Mouse (Mus musculus): Measurements from ENCODE around the gene Rab44.
"Not testable (repeated sequence)": the region's sequence is repeated elsewhere in the genome, so short reads cannot be mapped to it uniquely, and the experiment has no call there.

DNA sequence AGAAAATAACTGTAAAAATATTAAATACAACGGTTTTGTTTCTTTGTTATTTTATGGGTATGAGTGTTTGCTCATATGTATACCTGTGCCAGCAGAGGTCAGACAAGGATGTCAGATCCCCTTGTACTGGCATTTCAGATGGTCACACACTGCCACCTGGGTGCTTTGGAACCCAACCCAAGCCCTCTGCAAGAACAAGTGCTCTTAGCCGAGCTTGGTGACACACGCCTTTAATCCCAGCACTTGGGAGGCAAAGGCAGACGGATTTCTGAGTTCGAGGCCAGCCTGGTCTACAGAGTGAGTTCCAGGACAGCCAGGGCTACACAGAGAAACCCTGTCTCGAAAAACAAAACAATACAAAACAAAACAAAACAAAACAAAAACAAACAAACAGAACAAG lies 3.6 kb upstream of the Rab44 start:
- TF ChIP-seq CTCF (IDR thresholded peaks at IDR 0.05; ENCODE audit: extremely low read depth, insufficient read depth, insufficient read length, insufficient replicate concordance); POLR2A (IDR thresholded peaks at IDR 0.05; ENCODE audit: low read depth, low read length): not testable (repeated sequence)

Measured in spleen, adult 2 months (tissue).